Mouse (Mus musculus) cerebellum, adult 8-10 months (tissue): ENCODE measurements around the gene Ccnl2.

Experiments
- DNase-seq: peaks from one replicate; pipeline ENCODE4 v3.0.0; 2022

Gene Ccnl2

GRCm38 (mm10) chr4:155790650-155791161 is 21.6 kb upstream of the Ccnl2 start:
- no peak for DNase-seq

GRCm38 (mm10) chr4:155791240-155791933 is 20.9 kb upstream of the Ccnl2 start:
- no peak for DNase-seq

GRCm38 (mm10) chr4:155793730-155794129 is 18.6 kb upstream of the Ccnl2 start:
- DNase-seq = no peak

GRCm38 (mm10) chr4:155802075-155802474 is 10.2 kb upstream of the Ccnl2 start:
- DNase-seq = no peak

GRCm38 (mm10) chr4:155802741-155803339 is 9.4 kb upstream of the Ccnl2 start, which contains the start of gene Mrpl20:
Gene Mrpl20 (plus strand): TSS chr4:155802878.
- no peak for DNase-seq

- peak; percentile 97 for DNase-seq
These were observed 8.8 kb upstream of the Ccnl2 start for GRCm38 (mm10) chr4:155803340-155804041.

GRCm38 (mm10) chr4:155807841-155808240 is 4.4 kb upstream of the Ccnl2 start:
- DNase-seq = no peak

- no peak for DNase-seq
These were observed 434 bp downstream of the Ccnl2 start for GRCm38 (mm10) chr4:155812665-155813181.

GRCm38 (mm10) chr4:155817533-155817932 is 5.2 kb downstream of the Ccnl2 start:
- DNase-seq = no peak

GRCm38 (mm10) chr4:155821025-155821424 is 8.7 kb downstream of the Ccnl2 start:
- DNase-seq = no peak

GRCm38 (mm10) chr4:155823443-155823842 is 11.2 kb downstream of the Ccnl2 start:
- DNase-seq = no peak

- no peak for DNase-seq
These were observed 17.6 kb downstream of the Ccnl2 start for GRCm38 (mm10) chr4:155829866-155830265.

- DNase-seq = no peak
These were observed 18.3 kb downstream of the Ccnl2 start for GRCm38 (mm10) chr4:155830596-155830995.

GRCm38 (mm10) chr4:155831205-155831766 is 19.0 kb downstream of the Ccnl2 start, which contains the start of gene Aurkaip1:
Gene Aurkaip1 (plus strand): TSS chr4:155831272.
- peak; percentile 94 for DNase-seq

- no peak for DNase-seq
These were observed 19.5 kb downstream of the Ccnl2 start for GRCm38 (mm10) chr4:155831831-155832230.

- no peak for DNase-seq
These were observed 20.0 kb downstream of the Ccnl2 start for GRCm38 (mm10) chr4:155832321-155832720.

GRCm38 (mm10) chr4:155833234-155833633 is 20.9 kb downstream of the Ccnl2 start:
- DNase-seq = no peak

GRCm38 (mm10) chr4:155833836-155834235 is 21.5 kb downstream of the Ccnl2 start:
- peak; percentile 64 for DNase-seq

- DNase-seq = no peak
These were observed 25.2 kb downstream of the Ccnl2 start for GRCm38 (mm10) chr4:155837404-155838010.

- DNase-seq = no peak
These were observed 26.2 kb downstream of the Ccnl2 start for GRCm38 (mm10) chr4:155838187-155839153.

GRCm38 (mm10) chr4:155839483-155839910 is 27.2 kb downstream of the Ccnl2 start, which contains the start of gene Mxra8:
Gene Mxra8 (plus strand): TSS chr4:155839680.
- DNase-seq = peak; percentile 27
